Mouse (Mus musculus): ENCODE results near the gene Ltv1.

DNA sequence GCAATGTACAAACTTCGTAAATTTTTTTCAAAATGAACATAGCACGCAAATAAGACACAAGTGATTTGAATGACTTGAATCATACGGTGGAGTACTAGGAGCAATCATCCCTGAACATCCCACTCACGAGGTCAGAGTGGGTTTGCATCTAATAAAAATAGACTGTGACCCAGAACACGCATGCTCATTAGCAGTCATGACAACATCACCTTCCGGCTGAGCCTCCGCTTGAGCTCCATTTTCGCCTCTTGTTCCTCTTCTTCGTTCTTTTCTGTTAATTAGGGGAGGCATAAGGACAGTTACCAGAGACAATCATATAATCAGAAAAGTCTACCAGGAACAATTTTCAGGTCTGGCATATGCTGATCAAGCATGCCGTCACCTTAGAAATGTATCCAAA lies 41.0 kb upstream of the Ltv1 start:
- TF ChIP-seq CTCF (IDR thresholded peaks at IDR 0.05): no peak
- TF ChIP-seq POLR2A (IDR thresholded peaks at IDR 0.05; ENCODE audit: insufficient read depth, low read depth, low read length): no peak
- no peak for TF ChIP-seq EP300 (IDR thresholded peaks at IDR 0.05; ENCODE audit: insufficient read depth, low read depth, low read length)

All from heart, adult 2 months (tissue).